Mouse (Mus musculus) ES-CJ7 (cell line): ENCODE data around the gene Cntn5.

Experiments
- DNase-seq: peaks from one replicate; pipeline ENCODE4 v3.0.0; 2011; ENCODE audit warnings: low read depth, low spot score

The Cntn5 gene

DNA sequence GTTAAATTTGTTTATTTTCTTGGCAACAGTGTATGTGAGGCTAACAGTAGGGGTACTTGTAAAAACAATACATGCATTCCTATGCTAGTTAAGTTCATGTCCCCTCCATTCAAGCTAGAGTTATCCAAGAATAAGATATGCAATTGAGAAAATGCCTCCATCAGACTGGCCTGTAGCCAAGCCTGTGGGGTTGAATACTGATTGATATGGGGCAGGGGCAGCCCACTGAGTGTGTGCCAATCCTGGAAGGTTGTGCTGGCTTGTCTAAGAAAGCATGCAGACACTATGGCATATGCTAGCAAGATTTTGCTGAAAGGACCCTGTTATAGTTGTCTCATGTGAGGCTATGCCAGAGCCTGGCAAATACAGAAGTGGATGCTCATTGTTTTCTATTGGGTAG is 1196.8 kb downstream of the Cntn5 start:
- no peak for DNase-seq

DNA sequence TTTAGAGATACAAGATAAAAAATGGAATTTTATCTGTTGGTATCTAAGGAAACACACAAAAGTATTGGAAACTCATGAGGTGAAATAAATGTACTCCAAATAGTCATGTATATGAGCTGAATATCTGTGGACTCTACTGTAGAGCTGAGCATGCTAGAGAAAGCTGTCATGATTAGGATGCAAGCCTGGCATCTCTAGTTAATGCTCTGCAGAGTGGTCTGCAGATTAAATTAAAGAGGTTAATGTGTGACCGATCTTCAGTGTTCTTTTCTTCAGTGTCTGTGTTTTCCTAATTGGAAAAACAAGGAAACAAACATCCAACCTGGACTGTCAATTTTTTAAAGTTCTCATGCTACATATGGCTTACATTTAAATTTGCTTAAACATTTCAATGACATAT is 1199.4 kb downstream of the Cntn5 start:
- no peak for DNase-seq

DNA sequence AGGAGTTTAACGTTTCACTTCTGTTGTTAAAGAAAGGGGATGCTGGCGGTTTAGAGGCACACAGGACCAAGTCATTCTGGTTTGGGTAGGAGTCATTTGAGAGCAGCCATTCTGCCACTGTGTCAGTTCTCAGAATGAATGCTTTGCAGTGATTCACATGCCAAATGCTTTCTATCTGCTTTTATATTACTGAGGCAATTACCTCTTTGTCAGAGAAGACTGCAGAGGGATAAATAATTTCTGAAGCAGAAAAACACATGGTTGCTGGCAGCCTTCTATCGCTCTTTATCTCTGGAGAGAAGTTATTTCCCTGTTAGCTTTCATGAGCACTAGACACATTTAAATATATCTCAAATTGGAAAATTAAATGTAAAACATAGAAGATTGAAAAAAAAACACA is 1207.9 kb downstream of the Cntn5 start:
- DNase-seq: no peak

- DNase-seq: no peak
These were observed 1222.2 kb downstream of the Cntn5 start for GRCm38 (mm10) chr9:9682348-9682884.

DNA sequence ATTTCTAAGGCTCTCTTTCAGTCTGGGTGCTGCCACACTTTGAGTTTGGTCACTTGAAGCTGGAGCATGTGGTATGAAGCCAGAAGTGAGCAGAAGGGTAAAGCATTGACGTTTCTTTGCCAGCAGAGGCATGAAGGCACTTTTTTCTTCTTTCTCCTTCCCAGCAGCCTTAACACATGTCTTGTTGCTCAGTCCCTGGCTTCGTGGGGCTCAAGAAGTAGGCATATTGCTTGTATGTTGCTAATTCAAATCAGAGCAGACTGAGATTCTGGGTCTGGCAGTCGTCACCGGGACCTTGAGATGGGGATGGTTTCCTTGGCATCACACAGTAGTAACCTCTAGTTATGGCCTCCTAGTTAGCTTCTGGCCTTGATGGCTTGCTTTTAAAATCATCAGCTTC is 1228.5 kb downstream of the Cntn5 start:
- no peak for DNase-seq

DNA sequence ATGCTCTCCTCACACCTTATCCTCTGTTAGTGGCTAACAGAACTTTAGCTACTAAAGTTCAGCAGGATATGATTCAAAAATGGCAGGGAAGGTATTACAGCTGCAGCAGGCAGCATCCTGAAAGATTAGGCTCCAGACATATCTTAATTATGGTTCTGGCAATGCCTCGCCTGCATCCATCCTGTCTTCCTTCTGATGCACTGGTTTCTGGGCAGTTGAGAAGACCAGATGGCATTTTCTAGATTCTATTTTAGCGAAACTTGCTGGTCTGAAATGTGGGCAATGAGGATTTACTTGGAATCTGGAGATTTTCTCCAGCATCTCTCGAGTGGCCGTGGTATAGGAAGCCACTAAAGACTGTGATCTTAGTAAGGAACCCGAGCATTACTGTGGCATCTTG is 1230.0 kb downstream of the Cntn5 start:
- no peak for DNase-seq

DNA sequence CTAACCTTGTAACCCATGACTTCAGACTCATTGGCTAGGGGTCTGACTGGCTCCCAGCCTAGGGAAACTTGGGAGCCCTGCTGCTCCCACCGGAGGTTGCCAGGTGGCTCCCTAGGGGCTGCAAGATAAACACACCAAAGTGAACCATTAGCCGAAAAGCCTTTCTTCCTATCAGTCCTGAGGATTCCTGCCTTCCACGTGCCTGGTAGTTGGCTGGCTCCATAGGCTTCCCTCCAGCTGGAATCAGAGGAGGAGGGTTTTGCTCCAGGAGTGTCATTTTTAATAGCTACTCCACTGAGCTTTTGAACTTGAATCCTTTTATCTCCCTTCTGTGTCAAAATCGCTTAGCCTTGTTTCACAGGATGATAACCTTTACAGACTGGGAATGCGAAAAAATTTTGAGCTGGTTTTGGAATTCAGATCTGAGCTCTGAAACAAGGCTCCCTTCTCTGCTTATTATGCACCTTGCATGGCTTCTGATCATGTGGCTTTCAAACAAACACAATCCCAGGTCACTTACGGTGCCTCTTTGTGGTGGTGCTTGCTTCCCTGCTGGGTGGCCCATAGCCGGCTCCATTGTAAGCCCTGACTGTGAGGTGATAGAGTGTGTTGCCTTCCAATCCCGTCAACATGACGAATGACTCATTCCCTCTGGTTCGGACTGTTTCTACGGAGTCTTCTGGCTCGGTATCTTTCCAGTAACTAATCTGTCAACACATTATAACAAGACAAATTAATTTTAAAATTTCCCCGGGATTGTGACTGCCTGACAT is 1231.1 kb downstream of the Cntn5 start:
- DNase-seq: peak; percentile 5

GRCm38 (mm10) chr9:9653463-9653862 is 1251.1 kb downstream of the Cntn5 start:
- DNase-seq: no peak

DNA sequence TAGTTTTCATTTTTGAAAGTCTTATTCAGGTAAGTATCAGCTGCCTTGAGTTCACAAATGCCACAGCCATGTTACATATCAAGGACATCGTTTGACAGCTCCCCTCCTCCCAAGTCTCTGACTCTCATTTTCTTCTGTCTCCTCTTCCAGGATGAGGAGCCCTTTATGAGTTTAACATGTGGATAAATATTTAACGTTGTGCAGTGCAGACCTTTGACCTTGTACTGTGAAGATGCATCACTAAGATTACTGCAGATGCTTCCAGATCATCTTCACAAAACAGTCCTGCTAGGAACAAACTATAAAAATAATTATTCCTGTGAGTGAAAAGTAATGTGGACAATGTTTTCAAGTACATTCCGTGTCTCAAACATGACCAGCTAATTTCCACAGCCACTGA is 1257.2 kb downstream of the Cntn5 start:
- DNase-seq: no peak

GRCm38 (mm10) chr9:9646276-9646675 is 1258.3 kb downstream of the Cntn5 start:
- DNase-seq: no peak
